Mouse (Mus musculus) left cerebral cortex, adult 18-20 months (tissue): ENCODE measurements around the gene Scly. TPM values are rescaled to one million over a fixed set of nuclear protein-coding genes. Genes with fewer than 3 reads are reported as not detected.
A peak's percentile ranks its signal among the peaks of the same experiment; 100 is the strongest.

Experiments used
- DNase-seq, 2 experiments: peaks; one replicate each; pipeline ENCODE4 v3.0.0; 2021 to 2022; ENCODE audit warnings: low spot score in 2 of 2, mixed read lengths in 1 of 2
- total RNA-seq, 2 experiments: library from RNA; stranded (reverse); gene quantifications; 2 replicates each; pipeline ENCODE4 v1.2.3; 2021

Scly gene
- total RNA-seq, 2 experiments from 2014 or later, result 18.8 to 20.8 TPM

DNA sequence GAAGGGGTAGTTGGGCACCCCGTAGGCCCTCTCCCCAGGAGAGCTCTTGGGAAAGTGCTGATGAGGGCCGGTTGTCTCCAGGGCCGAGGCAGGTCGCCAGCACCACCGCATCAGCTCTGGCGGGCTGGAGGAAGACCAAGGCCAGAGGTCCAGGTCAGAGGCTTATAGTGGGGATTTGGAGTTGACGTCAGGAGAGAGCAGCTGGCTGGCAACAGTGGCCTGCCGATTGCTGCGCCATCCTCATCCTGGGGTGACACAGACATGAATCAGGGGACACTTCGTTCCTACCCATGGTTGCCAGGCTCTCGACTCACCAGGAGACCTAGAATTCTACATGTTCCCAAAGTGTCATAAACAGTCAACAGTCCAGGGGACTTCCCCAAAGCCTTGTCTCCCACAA lies 58.0 kb downstream of the Scly start:
- no peak for DNase-seq

DNA sequence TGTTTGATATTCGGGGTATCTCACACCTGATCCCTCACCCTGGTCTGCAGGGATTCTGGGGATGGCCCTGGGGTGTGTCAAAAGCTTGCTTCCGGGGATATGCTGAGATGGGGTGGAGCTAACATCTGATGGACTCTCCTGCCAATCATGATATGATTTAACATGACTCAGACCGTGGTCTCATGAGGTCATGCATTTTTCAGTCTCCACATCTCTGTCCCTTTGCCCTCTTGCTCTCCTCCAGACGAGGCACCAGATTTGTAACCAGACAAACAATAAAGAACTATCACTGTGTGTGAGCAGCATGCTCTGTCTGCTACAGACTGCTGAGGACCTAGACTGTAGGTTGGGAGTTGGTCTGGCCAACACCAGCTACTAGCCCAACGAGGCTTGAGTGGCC lies 64.0 kb downstream of the Scly start:
- DNase-seq, result no peak

DNA sequence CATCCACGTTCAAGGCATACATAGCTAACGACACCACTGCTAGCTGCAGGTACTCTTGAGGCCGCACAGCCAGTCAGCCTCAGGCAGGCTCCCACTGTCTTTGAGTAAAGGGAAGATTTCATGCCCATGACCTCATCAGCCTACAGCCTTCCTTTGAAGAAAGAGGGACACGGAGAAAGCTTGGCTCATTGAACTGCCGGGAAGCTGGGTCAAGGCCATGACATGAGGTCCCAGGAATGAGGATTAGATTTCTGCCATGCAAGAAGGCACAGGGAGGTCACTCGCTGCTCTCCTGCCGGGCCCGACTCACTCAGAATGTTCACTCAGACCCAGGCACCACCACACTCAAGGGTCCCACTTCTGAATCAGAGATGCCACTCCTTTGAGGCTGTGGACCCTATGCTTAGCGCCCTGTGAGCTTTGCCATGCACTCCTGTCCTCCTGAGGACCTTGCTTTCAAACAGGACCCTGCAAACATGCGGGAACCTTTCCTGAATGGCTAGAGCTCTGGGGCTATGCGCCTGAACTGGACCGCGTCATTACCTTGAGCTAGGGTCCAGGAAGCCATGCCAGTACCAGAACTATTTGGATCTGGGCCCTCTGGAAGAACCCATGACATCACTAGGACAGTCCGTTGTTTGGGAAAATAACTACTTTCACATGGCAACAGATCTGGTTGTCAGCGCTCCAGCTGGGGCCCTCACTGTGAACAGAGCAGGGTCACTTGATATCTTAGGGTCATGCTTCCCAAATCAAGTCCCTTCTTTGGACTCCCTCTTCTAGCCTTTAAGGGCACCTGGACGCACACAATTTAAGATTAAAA lies 66.9 kb downstream of the Scly start:
- DNase-seq, result no peak

DNA sequence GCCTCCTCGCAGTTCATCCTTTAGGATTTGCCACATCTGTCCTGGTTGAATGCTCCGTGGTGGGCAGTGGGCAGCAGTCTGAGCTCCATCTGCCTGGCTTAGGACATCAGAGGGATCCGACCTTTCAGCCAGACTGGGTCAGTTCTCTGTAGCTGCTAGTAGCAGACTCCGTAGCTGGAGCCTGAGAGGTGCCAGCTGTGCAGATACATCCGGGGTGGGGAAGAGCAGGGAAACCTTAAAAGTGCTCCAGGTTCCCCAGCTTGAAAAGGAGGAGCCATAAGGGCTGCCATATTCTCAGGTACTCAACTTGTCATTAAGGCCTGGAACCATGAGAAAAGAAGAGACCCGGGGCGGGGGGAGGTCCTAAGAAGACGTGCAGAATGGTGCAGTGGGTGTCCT lies 67.7 kb downstream of the Scly start:
- DNase-seq, result no peak

DNA sequence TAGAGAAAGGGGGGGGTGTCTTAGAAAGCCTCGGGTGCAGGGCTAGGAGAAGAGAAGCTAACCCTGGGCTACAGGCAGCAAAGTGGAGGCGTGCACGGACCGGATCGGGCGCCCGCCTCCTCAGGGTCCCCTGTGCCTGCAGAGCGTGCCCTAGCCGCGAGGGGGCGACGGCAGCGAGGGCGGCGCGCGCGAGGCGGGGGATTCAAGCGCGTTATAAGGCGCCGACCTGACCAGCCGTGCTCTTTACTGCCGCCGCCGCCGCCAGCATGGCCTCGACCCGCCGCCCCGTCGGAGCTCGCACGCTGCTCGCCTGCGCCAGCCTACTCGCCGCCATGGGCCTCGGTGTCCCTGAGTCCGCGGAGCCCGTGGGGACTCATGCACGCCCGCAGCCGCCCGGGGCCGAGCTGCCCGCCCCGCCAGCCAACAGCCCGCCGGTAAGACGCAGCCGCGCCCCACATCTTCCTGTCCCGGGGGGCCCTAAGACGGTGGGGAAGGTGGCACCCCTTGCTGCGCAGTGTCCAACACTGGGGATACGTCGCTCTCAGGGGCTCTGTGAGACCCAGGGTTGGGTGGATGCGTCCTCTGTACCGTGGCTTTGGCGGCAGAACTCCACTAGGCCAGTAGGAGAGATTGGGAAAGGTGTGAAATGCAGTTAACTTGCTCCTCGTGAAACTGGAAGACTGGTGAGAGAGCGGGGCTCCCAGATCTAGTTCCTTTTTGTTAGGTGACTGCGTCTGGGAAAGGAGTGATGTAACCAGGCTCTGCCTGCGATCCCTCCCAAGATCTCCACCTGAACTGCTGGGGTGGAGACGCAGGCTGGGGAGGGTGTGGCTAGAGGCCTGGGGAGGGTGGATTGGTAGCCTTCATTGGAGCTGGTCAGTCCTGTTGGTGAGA lies 68.3 kb downstream of the Scly start, which contains the start of gene Erfe:
Gene Erfe, plus strand, starts transcription at position 216 of the 894 bp plus-strand sequence.
- DNase-seq, result peak; percentile 37 to 47

DNA sequence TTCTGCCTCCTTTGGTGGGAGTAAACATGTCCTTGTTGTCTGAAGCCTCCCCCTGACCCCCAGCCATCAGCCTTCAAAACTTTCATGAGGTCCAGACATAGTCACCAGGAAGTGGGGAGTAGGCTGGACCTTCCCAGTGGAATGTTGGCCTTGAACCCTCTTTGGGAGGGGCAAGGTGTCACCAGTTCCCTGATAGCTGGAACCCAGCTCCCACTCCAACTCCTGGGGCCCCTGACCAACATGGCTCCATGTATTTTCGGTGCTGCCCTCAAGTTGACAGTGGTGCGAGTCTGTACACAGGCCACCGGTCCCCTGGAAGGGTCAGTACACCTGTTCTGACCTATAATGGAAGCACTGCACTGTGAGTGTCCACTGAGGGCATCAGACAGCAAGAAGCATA lies 69.2 kb downstream of the Scly start:
- no peak for DNase-seq

DNA sequence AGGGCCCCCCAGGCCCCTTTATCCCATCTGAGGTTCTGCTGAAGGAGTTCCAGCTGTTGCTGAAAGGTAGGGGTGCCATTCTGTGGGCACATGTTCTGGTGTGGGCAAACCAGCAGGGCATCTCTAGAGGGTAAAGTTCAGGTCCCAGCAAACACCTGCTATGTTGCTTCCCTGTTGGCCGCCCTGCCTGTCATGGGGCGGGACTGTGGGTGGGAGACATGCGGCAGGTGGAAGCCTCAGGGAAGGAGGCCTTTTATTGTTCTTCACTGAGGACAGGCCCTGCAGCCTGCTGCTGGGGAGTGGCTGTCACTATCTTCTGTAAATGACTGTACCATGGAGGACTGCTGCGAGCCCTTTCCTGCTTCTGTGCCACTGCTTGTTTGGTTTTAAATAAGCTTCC lies 71.3 kb downstream of the Scly start:
- no peak for DNase-seq

DNA sequence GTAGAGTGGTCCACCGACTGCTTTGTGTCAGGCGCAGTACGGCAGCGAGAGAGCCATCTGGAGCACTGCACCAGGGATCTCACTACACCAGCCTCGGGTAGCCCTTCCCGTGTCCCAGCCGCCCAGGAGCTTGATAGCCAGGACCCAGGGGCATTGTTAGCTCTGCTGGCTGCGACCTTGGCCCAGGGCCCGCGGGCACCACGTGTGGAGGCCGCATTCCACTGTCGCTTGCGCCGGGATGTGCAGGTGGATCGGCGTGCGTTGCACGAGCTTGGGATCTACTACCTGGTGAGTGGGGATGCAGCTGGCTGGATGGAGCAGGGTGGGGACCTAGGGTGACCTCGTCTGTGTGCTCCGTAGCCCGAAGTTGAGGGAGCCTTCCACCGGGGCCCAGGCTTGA lies 71.9 kb downstream of the Scly start:
- DNase-seq, result no peak

Other genes with a start within 250 kb of the Scly start
- gene Rbm44, start 153.2 kb upstream of the Scly start, total RNA-seq, result under 1 TPM in 1 of 2 experiments, not detected in 1; 0.09 TPM
- gene Ramp1, start 118.5 kb upstream of the Scly start, total RNA-seq, result 10 to 100 TPM; 51.6 to 52.7 TPM
- gene Ube2f, start 48.0 kb upstream of the Scly start, total RNA-seq, result 10 to 100 TPM; 57.6 to 57.9 TPM
- under 1 TPM; 0.16 to 0.26 TPM for gene Espnl, start 23.7 kb downstream of the Scly start, total RNA-seq
- under 1 TPM; 0.26 to 0.30 TPM for gene Klhl30, start 52.7 kb downstream of the Scly start, total RNA-seq
- under 1 TPM; 0.30 to 0.58 TPM for gene Erfe, start 68.1 kb downstream of the Scly start, total RNA-seq
- 10 to 100 TPM; 60.1 to 64.3 TPM for gene Ilkap, start 100.5 kb downstream of the Scly start, total RNA-seq
- gene Hes6, start 115.7 kb downstream of the Scly start, total RNA-seq, result 10 to 100 TPM; 15.3 to 17.4 TPM
- 10 to 100 TPM; 39.0 to 39.1 TPM for gene Per2, start 161.0 kb downstream of the Scly start, total RNA-seq
- 10 to 100 TPM; 13.4 to 16.0 TPM for gene Traf3ip1, start 196.3 kb downstream of the Scly start, total RNA-seq
- 10 to 100 TPM; 42.0 to 42.1 TPM for gene Asb1, start 242.2 kb downstream of the Scly start, total RNA-seq